Mouse (Mus musculus): Measurements from ENCODE around the gene Lrrc7. TPM values are rescaled to one million over a fixed set of nuclear protein-coding genes. Genes with fewer than 3 reads are reported as not detected.
A peak's percentile ranks its signal among the peaks of the same experiment; 100 is the strongest.

The Lrrc7 gene
- 100 to 1,000 TPM; 109 to 125 TPM for total RNA-seq (2021)
- long read RNA-seq, experiment 1, partial matches to known transcripts: 3 of 13 reads
- long read RNA-seq, experiment 1, other reads (novel, unspliced or antisense): 7 of 13 reads
- long read RNA-seq, experiment 2, full-length matches to known transcripts: 3 of 11 reads
- long read RNA-seq, experiment 2, partial matches to known transcripts: 1 of 11 reads
- long read RNA-seq, experiment 2, other reads (novel, unspliced or antisense): 7 of 11 reads

- DNase-seq (ENCODE audit: low spot score in 2 of 2): peak; percentile 82 to 83
Measured at GRCm38 (mm10) chr3:158561987-158562360, at the start of gene Lrrc7. TSS of gene Lrrc7 (minus strand) at chr3:158562221.

GRCm38 (mm10) chr3:158607065-158607464 lies 45.0 kb upstream of the Lrrc7 start:
- no peak for DNase-seq (ENCODE audit: low spot score in 2 of 2)

- no peak for DNase-seq (ENCODE audit: low spot score in 2 of 2)
Measured at GRCm38 (mm10) chr3:158605274-158605673, 43.3 kb upstream of the Lrrc7 start.

GRCm38 (mm10) chr3:158561256-158561986 lies 600 bp downstream of the Lrrc7 start:
- peak; percentile 68 to 72 for DNase-seq (ENCODE audit: low spot score in 2 of 2)

GRCm38 (mm10) chr3:158560891-158561255 lies 1.1 kb downstream of the Lrrc7 start:
- peak; percentile 25 to 34 for DNase-seq (ENCODE audit: low spot score in 2 of 2)

- peak; percentile 64 to 83 for DNase-seq (ENCODE audit: low spot score in 2 of 2)
Measured at GRCm38 (mm10) chr3:158559691-158560650, 2.0 kb downstream of the Lrrc7 start.

GRCm38 (mm10) chr3:158559131-158559658 lies 2.8 kb downstream of the Lrrc7 start:
- no peak for DNase-seq (ENCODE audit: low spot score in 2 of 2)

GRCm38 (mm10) chr3:158558631-158559030 lies 3.4 kb downstream of the Lrrc7 start:
- DNase-seq (ENCODE audit: low spot score in 2 of 2): peak in 1 of 2 experiments; percentile 41

GRCm38 (mm10) chr3:158554280-158554679 lies 7.7 kb downstream of the Lrrc7 start:
- no peak for DNase-seq (ENCODE audit: low spot score in 2 of 2)

- peak; percentile 24 to 70 for DNase-seq (ENCODE audit: low spot score in 2 of 2)
Measured at GRCm38 (mm10) chr3:158552105-158552504, 9.9 kb downstream of the Lrrc7 start.

- no peak for DNase-seq (ENCODE audit: low spot score in 2 of 2)
Measured at GRCm38 (mm10) chr3:158543481-158543880, 18.5 kb downstream of the Lrrc7 start.

GRCm38 (mm10) chr3:158532859-158533258 lies 29.2 kb downstream of the Lrrc7 start:
- no peak for DNase-seq (ENCODE audit: low spot score in 2 of 2)

- DNase-seq (ENCODE audit: low spot score in 2 of 2): no peak
Measured at GRCm38 (mm10) chr3:158528471-158528870, 33.5 kb downstream of the Lrrc7 start.

GRCm38 (mm10) chr3:158493730-158494129 lies 68.3 kb downstream of the Lrrc7 start:
- no peak for DNase-seq (ENCODE audit: low spot score in 2 of 2)

- DNase-seq (ENCODE audit: low spot score in 2 of 2): no peak
Measured at GRCm38 (mm10) chr3:158479677-158480076, 82.3 kb downstream of the Lrrc7 start.

GRCm38 (mm10) chr3:158400600-158400999 lies 161.4 kb downstream of the Lrrc7 start:
- no peak for DNase-seq (ENCODE audit: low spot score in 2 of 2)

- peak in 1 of 2 experiments; percentile 71 for DNase-seq (ENCODE audit: low spot score in 2 of 2)
Measured at GRCm38 (mm10) chr3:158391534-158391933, 170.5 kb downstream of the Lrrc7 start.

- no peak for DNase-seq (ENCODE audit: low spot score in 2 of 2)
Measured at GRCm38 (mm10) chr3:158388076-158388454, 174.0 kb downstream of the Lrrc7 start.

- no peak for DNase-seq (ENCODE audit: low spot score in 2 of 2)
Measured at GRCm38 (mm10) chr3:158387413-158388075, 174.5 kb downstream of the Lrrc7 start.

- DNase-seq (ENCODE audit: low spot score in 2 of 2): no peak
Measured at GRCm38 (mm10) chr3:158386848-158387247, 175.2 kb downstream of the Lrrc7 start.

- no peak for DNase-seq (ENCODE audit: low spot score in 2 of 2)
Measured at GRCm38 (mm10) chr3:158375885-158376284, 186.1 kb downstream of the Lrrc7 start.

All from layer of hippocampus, postnatal 14 days (tissue).